Mouse (Mus musculus): ENCODE results near the gene Gm20388. TPM values are rescaled to one million over a fixed set of nuclear protein-coding genes. Genes with fewer than 3 reads are reported as not detected.

Gene Gm20388
- polyA plus RNA-seq, 1 experiment from 2014 or later = 3.6 TPM

- H3K4me1 ChIP-seq = no peaks in the 10 kb centered on the region
- no peaks in the 10 kb centered on the region for H3K27me3 ChIP-seq (replicated peaks; ENCODE audit: low read depth, poor library complexity, severe bottlenecking)
- H3K27ac ChIP-seq (replicated peaks) = no peak overlapping the region
- 71% methylated on average over 2 of the region's 2 CpGs for WGBS
- H3K9me3 ChIP-seq = no peaks in the 10 kb centered on the region
- no peak overlapping the region for H3K4me3 ChIP-seq
- H3K36me3 ChIP-seq (replicated peaks) = peaks cover 41% of the 10 kb centered on the region
- DNase-seq (ENCODE audit: low spot score) = no peak
Measured at GRCm38 (mm10) chr8:123966896-123967295, 4056.3 kb downstream of the Gm20388 start.

- no peaks in the 10 kb centered on the region for H3K27me3 ChIP-seq (replicated peaks; ENCODE audit: low read depth, poor library complexity, severe bottlenecking)
- H3K36me3 ChIP-seq (replicated peaks) = peaks cover 15% of the 10 kb centered on the region; the same call in 1 of the 2 replicates
- H3K4me1 ChIP-seq = peaks cover 4% of the 10 kb centered on the region; the same call in 1 of the 2 replicates
- H3K27ac ChIP-seq (replicated peaks) = no peak overlapping the region
- DNase-seq (ENCODE audit: low spot score) = no peak
- H3K9me3 ChIP-seq = no peaks in the 10 kb centered on the region
- 77% methylated on average over 1 of the region's 1 CpGs for WGBS
- H3K4me3 ChIP-seq = no peak overlapping the region
Measured at GRCm38 (mm10) chr8:123973495-123973894, 4062.9 kb downstream of the Gm20388 start.

GRCm38 (mm10) chr8:123977499-123977898, 4066.9 kb downstream of the Gm20388 start:
- Histone ChIP-seq H3K36me3 (replicated peaks) (0 out of 2 replicates have a peak, but pooled peaks cover 4% of the 10 kb centered on the region), H3K27me3 (replicated peaks; ENCODE audit: low read depth, poor library complexity, severe bottlenecking) (peaks cover 18% of the 10 kb centered on the region), H3K4me3 (no peak overlapping the region), H3K27ac (replicated peaks) (no peak overlapping the region), H3K4me1 (peaks cover 17% of the 10 kb centered on the region), H3K9me3 (no peaks in the 10 kb centered on the region)
- 93% methylated on average over 4 of the region's 4 CpGs for WGBS
- no peak for DNase-seq (ENCODE audit: low spot score)

GRCm38 (mm10) chr8:123978166-123978838, 4067.7 kb downstream of the Gm20388 start:
- WGBS = 72% methylated on average over 14 of the region's 14 CpGs
- H3K27ac ChIP-seq (replicated peaks) = no peak overlapping the region

GRCm38 (mm10) chr8:123978926-123979325, 4068.3 kb downstream of the Gm20388 start:
- Histone ChIP-seq H3K4me3 (no peak overlapping the region; the same call in 1 of the 2 replicates), H3K4me1 (peaks cover 28% of the 10 kb centered on the region), H3K27me3 (replicated peaks; ENCODE audit: low read depth, poor library complexity, severe bottlenecking) (peaks cover 18% of the 10 kb centered on the region), H3K27ac (replicated peaks) (no peak overlapping the region), H3K9me3 (no peaks in the 10 kb centered on the region), H3K36me3 (replicated peaks) (0 out of 2 replicates have a peak, but pooled peaks cover 4% of the 10 kb centered on the region)
- DNase-seq (ENCODE audit: low spot score) = no peak
- WGBS = 75% methylated on average over 8 of the region's 8 CpGs

More at GRCm38 (mm10) chr8:123978166-123978838, 4067.7 kb downstream of the Gm20388 start:
- Histone ChIP-seq H3K9me3 (no peaks in the 10 kb centered on the region), H3K36me3 (replicated peaks) (0 out of 2 replicates have a peak, but pooled peaks cover 4% of the 10 kb centered on the region), H3K27me3 (replicated peaks; ENCODE audit: low read depth, poor library complexity, severe bottlenecking) (peaks cover 18% of the 10 kb centered on the region), H3K4me3 (no peak overlapping the region; the same call in 1 of the 2 replicates), H3K4me1 (peaks cover 25% of the 10 kb centered on the region)
- no peak for DNase-seq (ENCODE audit: low spot score)

GRCm38 (mm10) chr8:123980239-123980638, 4069.6 kb downstream of the Gm20388 start:
- DNase-seq (ENCODE audit: low spot score) = no peak
- Histone ChIP-seq H3K27ac (replicated peaks) (no peak overlapping the region), H3K27me3 (replicated peaks; ENCODE audit: low read depth, poor library complexity, severe bottlenecking) (peaks cover 18% of the 10 kb centered on the region), H3K9me3 (no peaks in the 10 kb centered on the region), H3K4me1 (peaks cover 28% of the 10 kb centered on the region), H3K4me3 (0 out of 2 replicates have a peak overlapping the region, but pooled peaks have one; percentile 88), H3K36me3 (replicated peaks) (0 out of 2 replicates have a peak, but pooled peaks cover under 1% of the 10 kb centered on the region)
- 61% methylated on average over 4 of the region's 4 CpGs for WGBS

GRCm38 (mm10) chr8:123981674-123982073, 4071.0 kb downstream of the Gm20388 start:
- Histone ChIP-seq H3K4me3 (peak overlapping the region; percentile 88), H3K9me3 (no peaks in the 10 kb centered on the region), H3K4me1 (peaks cover 28% of the 10 kb centered on the region), H3K27me3 (replicated peaks; ENCODE audit: low read depth, poor library complexity, severe bottlenecking) (peaks cover 18% of the 10 kb centered on the region), H3K27ac (replicated peaks) (no peak overlapping the region), H3K36me3 (replicated peaks) (no peaks in the 10 kb centered on the region)
- DNase-seq (ENCODE audit: low spot score) = no peak
- WGBS = 63% methylated on average over 4 of the region's 4 CpGs

GRCm38 (mm10) chr8:123982291-123982793, 4071.7 kb downstream of the Gm20388 start:
- Histone ChIP-seq H3K9me3 (no peaks in the 10 kb centered on the region), H3K27me3 (replicated peaks; ENCODE audit: low read depth, poor library complexity, severe bottlenecking) (peaks cover 18% of the 10 kb centered on the region), H3K27ac (replicated peaks) (peak overlapping the region; percentile 92), H3K4me1 (peaks cover 28% of the 10 kb centered on the region), H3K36me3 (replicated peaks) (no peaks in the 10 kb centered on the region), H3K4me3 (peak overlapping the region; percentile 88)
- DNase-seq (ENCODE audit: low spot score) = peak; percentile 61
- under 1% methylated on average over 48 of the region's 48 CpGs for WGBS

- H3K27ac ChIP-seq (replicated peaks) = peak within 1 kb of the TSS; percentile 92
- H3K36me3 ChIP-seq (replicated peaks) = no peaks in the 10 kb centered on the region
- peak within 1 kb of the TSS; percentile 88 for H3K4me3 ChIP-seq
- peaks cover 28% of the 10 kb centered on the region for H3K4me1 ChIP-seq
- H3K27me3 ChIP-seq (replicated peaks; ENCODE audit: low read depth, poor library complexity, severe bottlenecking) = peaks cover 18% of the 10 kb centered on the region
- DNase-seq (ENCODE audit: low spot score) = peak; percentile 91
- no peaks in the 10 kb centered on the region for H3K9me3 ChIP-seq
- under 1% methylated on average over 56 of the region's 56 CpGs for WGBS
Measured at GRCm38 (mm10) chr8:123982826-123983400, 4072.3 kb downstream of the Gm20388 start, which contains the start of gene Abcb10. Gene Abcb10 (minus strand): TSS chr8:123983122.

GRCm38 (mm10) chr8:123988605-123989038, 4078.0 kb downstream of the Gm20388 start:
- DNase-seq (ENCODE audit: low spot score) = no peak
- H3K27me3 ChIP-seq (replicated peaks; ENCODE audit: low read depth, poor library complexity, severe bottlenecking) = no peaks in the 10 kb centered on the region
- 69% methylated on average over 6 of the region's 6 CpGs for WGBS
- H3K9me3 ChIP-seq = no peaks in the 10 kb centered on the region
- peaks cover 5% of the 10 kb centered on the region for H3K36me3 ChIP-seq (replicated peaks)
- no peak overlapping the region for H3K27ac ChIP-seq (replicated peaks)
- H3K4me1 ChIP-seq = no peaks in the 10 kb centered on the region; the same call in 1 of the 2 replicates
- H3K4me3 ChIP-seq = no peak overlapping the region

- Histone ChIP-seq H3K4me3 (no peak overlapping the region), H3K4me1 (no peaks in the 10 kb centered on the region), H3K36me3 (replicated peaks) (peaks cover 10% of the 10 kb centered on the region), H3K9me3 (no peaks in the 10 kb centered on the region), H3K27ac (replicated peaks) (no peak overlapping the region), H3K27me3 (replicated peaks; ENCODE audit: low read depth, poor library complexity, severe bottlenecking) (no peaks in the 10 kb centered on the region)
- WGBS = 79% methylated on average over 7 of the region's 7 CpGs
- no peak for DNase-seq (ENCODE audit: low spot score)
Measured at GRCm38 (mm10) chr8:123989128-123989527, 4078.5 kb downstream of the Gm20388 start.

- no peaks in the 10 kb centered on the region for H3K27me3 ChIP-seq (replicated peaks; ENCODE audit: low read depth, poor library complexity, severe bottlenecking)
- no peaks in the 10 kb centered on the region for H3K4me1 ChIP-seq
- 88% methylated on average over 13 of the region's 13 CpGs for WGBS
- peaks cover 23% of the 10 kb centered on the region for H3K36me3 ChIP-seq (replicated peaks)
- H3K4me3 ChIP-seq = no peak overlapping the region
- DNase-seq (ENCODE audit: low spot score) = no peak
- H3K9me3 ChIP-seq = no peaks in the 10 kb centered on the region
- no peak overlapping the region for H3K27ac ChIP-seq (replicated peaks)
Measured at GRCm38 (mm10) chr8:123990277-123991049, 4079.8 kb downstream of the Gm20388 start.

All from embryonic facial prominence, embryonic 10.5 days (tissue).